Mouse (Mus musculus) B cell, adult (primary cell): ENCODE measurements around the gene Bbs1. TPM values are rescaled to one million over a fixed set of nuclear protein-coding genes. Genes with fewer than 3 reads are reported as not detected.

ENCODE experiments used
- total RNA-seq: library from RNA; stranded (reverse); gene quantifications from 4 replicates; pipeline ENCODE4 v1.2.4, GENCODE M21; 2023; ENCODE audit not compliant: inconsistent age

The Bbs1 gene
- 2.5 to 5.7 TPM (median 2.9 TPM) in 4 replicates for total RNA-seq

GRCm38 (mm10) chr19:4905979-4906794 lies at the start of gene Bbs1:
Gene Bbs1, minus strand, starts transcription at chr19:4906628.

GRCm38 (mm10) chr19:4942551-4943252 lies 36.3 kb upstream of the Bbs1 start, which contains the start of gene Peli3:
Gene Peli3, minus strand, starts transcription at chr19:4943127.

GRCm38 (mm10) chr19:4927904-4928531 lies 21.6 kb upstream of the Bbs1 start, which contains the start of gene Dpp3:
Gene Dpp3, minus strand, starts transcription at chr19:4928287.

GRCm38 (mm10) chr19:4878405-4879323 lies 27.8 kb downstream of the Bbs1 start, which contains the start of gene Zdhhc24:
Gene Zdhhc24, plus strand, starts transcription at chr19:4878668.

GRCm38 (mm10) chr19:4877785-4878184 lies 28.6 kb downstream of the Bbs1 start, which contains the start of gene Actn3:
Gene Actn3, minus strand, starts transcription at chr19:4877909.

GRCm38 (mm10) chr19:4854552-4855469 lies 51.6 kb downstream of the Bbs1 start, which contains the start of gene Ctsf:
Gene Ctsf, plus strand, starts transcription at chr19:4855130.

GRCm38 (mm10) chr19:4839149-4839548 lies 67.3 kb downstream of the Bbs1 start, which contains the start of the genes Ccs and Ccdc87:
Gene Ccs, minus strand, starts transcription at chr19:4839332.
Gene Ccdc87, plus strand, starts transcription at chr19:4839366.

Other genes with a start within 250 kb of the Bbs1 start
- gene Gm960, start 208.0 kb downstream of the Bbs1 start, total RNA-seq = not detected in 4 replicates
- not detected in 4 replicates for gene Sptbn2, start 195.5 kb downstream of the Bbs1 start, total RNA-seq
- gene Rbm4b, start 150.1 kb downstream of the Bbs1 start, total RNA-seq = 22.8 to 27.2 TPM (median 23.0 TPM) in 4 replicates
- 66.4 to 76.6 TPM (median 70.6 TPM) in 4 replicates for gene Rbm4, start 112.7 kb downstream of the Bbs1 start, total RNA-seq
- 28.2 to 42.1 TPM (median 30.4 TPM) in 4 replicates for gene Gm21992, start 95.0 kb downstream of the Bbs1 start, total RNA-seq
- gene Rbm14, start 95.0 kb downstream of the Bbs1 start, total RNA-seq = 68.5 to 90.5 TPM (median 73.1 TPM) in 4 replicates
- 22.2 to 26.6 TPM (median 24.0 TPM) in 4 replicates for gene Ccs, start 67.3 kb downstream of the Bbs1 start, total RNA-seq
- not detected in 4 replicates for gene Ccdc87, start 67.3 kb downstream of the Bbs1 start, total RNA-seq
- gene Ctsf, start 51.5 kb downstream of the Bbs1 start, total RNA-seq = 0.63 to 1.5 TPM (median 1.4 TPM) in 3 of 4 replicates, not detected in the other
- not detected in 4 replicates for gene Actn3, start 28.7 kb downstream of the Bbs1 start, total RNA-seq
- gene Zdhhc24, start 28.0 kb downstream of the Bbs1 start, total RNA-seq = 7.2 to 12.1 TPM (median 9.8 TPM) in 4 replicates
- 71.4 to 78.7 TPM (median 76.1 TPM) in 4 replicates for gene Dpp3, start 21.7 kb upstream of the Bbs1 start, total RNA-seq
- gene Peli3, start 36.5 kb upstream of the Bbs1 start, total RNA-seq = 1.1 to 4.0 TPM (median 1.6 TPM) in 4 replicates
- 31.3 to 42.8 TPM (median 37.5 TPM) in 4 replicates for gene Mrpl11, start 55.5 kb upstream of the Bbs1 start, total RNA-seq
- 0.22 TPM in 1 of 4 replicates, not detected in the others for gene Npas4, start 83.7 kb upstream of the Bbs1 start, total RNA-seq
- 2.3 to 4.6 TPM (median 3.6 TPM) in 4 replicates for gene Slc29a2, start 117.2 kb upstream of the Bbs1 start, total RNA-seq
- gene B4gat1, start 132.2 kb upstream of the Bbs1 start, total RNA-seq = 1.0 to 3.7 TPM (median 2.2 TPM) in 4 replicates
- 2.1 to 4.3 TPM (median 3.1 TPM) in 4 replicates for gene AC124502.3, start 132.3 kb upstream of the Bbs1 start, total RNA-seq
- gene Brms1, start 134.7 kb upstream of the Bbs1 start, total RNA-seq = 59.2 to 67.2 TPM (median 63.0 TPM) in 4 replicates
- gene Rin1, start 143.9 kb upstream of the Bbs1 start, total RNA-seq = 1.8 to 3.9 TPM (median 3.1 TPM) in 4 replicates
- 0.18 TPM in 1 of 4 replicates, not detected in the others for gene Cd248, start 161.4 kb upstream of the Bbs1 start, total RNA-seq
- gene Tmem151a, start 178.9 kb upstream of the Bbs1 start, total RNA-seq = 0.13 to 0.96 TPM in 2 of 4 replicates, not detected in the others
- gene Yif1a, start 181.9 kb upstream of the Bbs1 start, total RNA-seq = 30.3 to 38.1 TPM (median 35.5 TPM) in 4 replicates
- 0.78 to 1.9 TPM (median 1.5 TPM) in 4 replicates for gene Cnih2, start 191.9 kb upstream of the Bbs1 start, total RNA-seq
- gene Rab1b, start 200.4 kb upstream of the Bbs1 start, total RNA-seq = 101 to 112 TPM (median 105 TPM) in 4 replicates
- 34.5 to 38.0 TPM (median 36.7 TPM) in 4 replicates for gene Klc2, start 211.9 kb upstream of the Bbs1 start, total RNA-seq